Mouse (Mus musculus) thymus, adult 2 months (tissue): Measurements from ENCODE around the gene Kcnh2.

Experiments
- CTCF ChIP-seq: fragments of 200-500 bp; IDR thresholded peaks from 2 replicates; pipeline ENCODE4 v1.5.1; 2012; ENCODE audit warnings: mild to moderate bottlenecking, control low read depth, low read length, moderate library complexity, borderline replicate concordance; ENCODE audit not compliant: control insufficient read depth, poor library complexity, insufficient read depth; ENCODE audit errors: extremely low read depth
- POLR2A ChIP-seq: fragments of 200-500 bp; IDR thresholded peaks from 2 replicates; pipeline ENCODE4 v1.6.1; 2012; ENCODE audit warnings: mild to moderate bottlenecking, low read length, control low read depth, moderate library complexity; ENCODE audit not compliant: control insufficient read depth, poor library complexity, insufficient read depth; ENCODE audit errors: extremely low read depth

- no peak for TF ChIP-seq POLR2A
- TF ChIP-seq CTCF, result no peak
Observed at GRCm38 (mm10) chr5:24350073-24350472, 1.3 kb downstream of the Kcnh2 start.
